Comparison of ENCODE assay signal across 26 mouse cellular contexts in genomic region chr12:44402134-44402533, GRCm38 (mm10).
DNase-seq lines count a peak whose midpoint lies in the region; ATAC-seq lines count a peak whose summit lies in the region.
"Had no signal": no experiment of that assay in that cellular context is flagged by ENCODE, and none has a peak within 500 bp of the region (broad histone marks: within the 10 kb centered on the region; RNA-seq: fewer than 3 reads in every experiment).

No protein-coding gene starts in this region.

- 57% methylated on average over 1 of the region's 1 CpGs for WGBS in hindbrain, embryonic 12.5 days
- WGBS in hindbrain, embryonic 10.5 days = 79% methylated on average over 1 of the region's 1 CpGs
- WGBS in forebrain, embryonic 15.5 days = 14% methylated on average over 1 of the region's 1 CpGs
- WGBS in midbrain, embryonic 13.5 days = 22% methylated on average over 1 of the region's 1 CpGs

- no peaks in the 10 kb centered on the region for H3K27me3 ChIP-seq in hindbrain, embryonic 12.5 days
- H3K27me3 ChIP-seq in hindbrain, embryonic 10.5 days (ENCODE audit: insufficient read depth, poor library complexity, severe bottlenecking) = no peaks in the 10 kb centered on the region
- H3K27me3 ChIP-seq in forebrain, embryonic 15.5 days = no peaks in the 10 kb centered on the region
- H3K27me3 ChIP-seq in midbrain, embryonic 13.5 days = no peaks in the 10 kb centered on the region
- H3K27me3 ChIP-seq: hindbrain, embryonic 15.5 days; kidney, embryonic 15.5 days; liver, embryonic 13.5 days; lung, embryonic 15.5 days; stomach, embryonic 15.5 days had no signal

- peaks cover 24% of the 10 kb centered on the region for H3K4me1 ChIP-seq in hindbrain, embryonic 12.5 days
- H3K4me1 ChIP-seq in hindbrain, embryonic 10.5 days (replicated peaks) = peaks cover 25% of the 10 kb centered on the region
- peaks cover 47% of the 10 kb centered on the region for H3K4me1 ChIP-seq in forebrain, embryonic 15.5 days
- H3K4me1 ChIP-seq in midbrain, embryonic 13.5 days (replicated peaks) = peaks cover 64% of the 10 kb centered on the region
- H3K4me1 ChIP-seq: kidney, embryonic 15.5 days; liver, embryonic 13.5 days; lung, embryonic 15.5 days; megakaryocyte, embryonic 14.5 days; stomach, embryonic 15.5 days had no signal

- DNase-seq in hindbrain, embryonic 10.5 days (ENCODE audit: low spot score) = no peak
- peak; percentile 39 for DNase-seq in brain, adult 2 months (ENCODE audit: low read depth, low spot score)
- no peak for DNase-seq in heart, postnatal 4 days
- DNase-seq: adrenal gland, postnatal 36 days; cerebellum, adult 18-20 months; cerebellum, postnatal 14 days; gastrocnemius, adult 2 months; kidney, postnatal 4 days; liver, embryonic 13.5 days; lung, postnatal 36 days; right cerebral cortex, adult 18-20 months; right cerebral cortex, postnatal 4 days; thymus, postnatal 25 days had no signal

- peak overlapping the region; percentile 80 for H3K27ac ChIP-seq in hindbrain, embryonic 12.5 days
- H3K27ac ChIP-seq in hindbrain, embryonic 10.5 days = no peak overlapping the region
- H3K27ac ChIP-seq in forebrain, embryonic 15.5 days (replicated peaks) = peak overlapping the region; percentile 83
- peak overlapping the region; percentile 90 for H3K27ac ChIP-seq in midbrain, embryonic 13.5 days
- H3K27ac ChIP-seq: gastrocnemius, adult 2 months; hindbrain, embryonic 15.5 days; kidney, embryonic 15.5 days; liver, embryonic 13.5 days; lung, embryonic 15.5 days; stomach, embryonic 15.5 days had no signal

- no peak overlapping the region for H3K9ac ChIP-seq in hindbrain, embryonic 12.5 days
- no peak overlapping the region for H3K9ac ChIP-seq in forebrain, embryonic 15.5 days (replicated peaks)
- H3K9ac ChIP-seq in midbrain, embryonic 13.5 days (replicated peaks) = no peak overlapping the region; the same call in 1 of the 2 replicates
- H3K9ac ChIP-seq: hindbrain, embryonic 15.5 days; kidney, embryonic 15.5 days; liver, embryonic 13.5 days; lung, embryonic 15.5 days; stomach, embryonic 15.5 days had no signal

- no peak overlapping the region for H3K4me3 ChIP-seq in hindbrain, embryonic 12.5 days
- no peak overlapping the region for H3K4me3 ChIP-seq in hindbrain, embryonic 10.5 days
- no peak overlapping the region for H3K4me3 ChIP-seq in forebrain, embryonic 15.5 days
- no peak overlapping the region for H3K4me3 ChIP-seq in midbrain, embryonic 13.5 days (replicated peaks)
- H3K4me3 ChIP-seq: gastrocnemius, adult 2 months; hindbrain, embryonic 15.5 days; kidney, embryonic 15.5 days; left cerebral cortex, adult 2 months; liver, embryonic 13.5 days; lung, embryonic 15.5 days; megakaryocyte, embryonic 14.5 days; myocyte; stomach, embryonic 15.5 days had no signal

- H3K9me3 ChIP-seq in hindbrain, embryonic 12.5 days (replicated peaks) = no peaks in the 10 kb centered on the region
- H3K9me3 ChIP-seq in hindbrain, embryonic 10.5 days = no peaks in the 10 kb centered on the region
- H3K9me3 ChIP-seq in forebrain, embryonic 15.5 days = no peaks in the 10 kb centered on the region
- no peaks in the 10 kb centered on the region for H3K9me3 ChIP-seq in midbrain, embryonic 13.5 days
- H3K9me3 ChIP-seq: hindbrain, embryonic 15.5 days; kidney, embryonic 15.5 days; liver, embryonic 13.5 days; lung, embryonic 15.5 days; stomach, embryonic 15.5 days had no signal

- H3K4me2 ChIP-seq in hindbrain, embryonic 12.5 days (replicated peaks) = no peak overlapping the region
- H3K4me2 ChIP-seq in forebrain, embryonic 15.5 days (replicated peaks) = no peak overlapping the region
- no peak overlapping the region for H3K4me2 ChIP-seq in midbrain, embryonic 13.5 days (replicated peaks)
- H3K4me2 ChIP-seq: heart, embryonic 11.5 days; hindbrain, embryonic 15.5 days; kidney, embryonic 15.5 days; liver, embryonic 13.5 days; lung, embryonic 15.5 days; stomach, embryonic 15.5 days had no signal

- ATAC-seq in hindbrain, embryonic 12.5 days (ENCODE audit: low FRiP score) = 0 out of 2 replicates have a peak, but pooled peaks have one; percentile 6
- peak; percentile 40 for ATAC-seq in forebrain, embryonic 15.5 days (replicated peaks)
- ATAC-seq in midbrain, embryonic 13.5 days = peak; percentile 35; the same call in 1 of the 2 replicates
- no peak for ATAC-seq in megakaryocyte-erythroid progenitor cell, adult 5-6 weeks (replicated peaks; ENCODE audit: low FRiP score, low TSS enrichment, poor library complexity, severe bottlenecking)
- ATAC-seq: intestine, postnatal 0 days had no signal

- no peaks in the 10 kb centered on the region for H3K36me3 ChIP-seq in hindbrain, embryonic 12.5 days
- no peaks in the 10 kb centered on the region for H3K36me3 ChIP-seq in hindbrain, embryonic 10.5 days
- no peaks in the 10 kb centered on the region for H3K36me3 ChIP-seq in forebrain, embryonic 15.5 days
- H3K36me3 ChIP-seq in midbrain, embryonic 13.5 days = no peaks in the 10 kb centered on the region
- H3K36me3 ChIP-seq: hindbrain, embryonic 15.5 days; kidney, embryonic 15.5 days; liver, embryonic 13.5 days; lung, embryonic 15.5 days; stomach, embryonic 15.5 days had no signal
